Mouse (Mus musculus) bone marrow, adult 2 months (tissue): ENCODE results near the gene Gprc5d.

ENCODE experiments used
- CTCF ChIP-seq: fragments of 200-500 bp; IDR thresholded peaks from 2 replicates; pipeline ENCODE4 v1.5.1; 2011; ENCODE audit warnings: low read length, control low read depth; ENCODE audit not compliant: control insufficient read depth, insufficient read depth
- POLR2A ChIP-seq: fragments of 200-500 bp; IDR thresholded peaks from 2 replicates; pipeline ENCODE4 v1.6.1; 2011; ENCODE audit warnings: low read depth, mild to moderate bottlenecking, control low read depth, low read length, borderline replicate concordance; ENCODE audit not compliant: control insufficient read depth

GRCm38 (mm10) chr6:135087721-135088451, 30.2 kb downstream of the Gprc5d start:
- peak; percentile 73 for TF ChIP-seq CTCF
- no peak for TF ChIP-seq POLR2A
